Mouse (Mus musculus): Measurements from ENCODE around the gene Rgs9. TPM values are rescaled to one million over a fixed set of nuclear protein-coding genes. Genes with fewer than 3 reads are reported as not detected.
"Not testable (repeated sequence)": the region's sequence is repeated elsewhere in the genome, so short reads cannot be mapped to it uniquely, and the experiment has no call there.

The Rgs9 gene
- total RNA-seq, 2 experiments from 2014 or later = not detected

- ATAC-seq (replicated peaks; ENCODE audit: poor library complexity, severe bottlenecking) = peak; percentile 90
Measured at GRCm38 (mm10) chr11:109311885-109312605, 14.1 kb upstream of the Rgs9 start.

DNA sequence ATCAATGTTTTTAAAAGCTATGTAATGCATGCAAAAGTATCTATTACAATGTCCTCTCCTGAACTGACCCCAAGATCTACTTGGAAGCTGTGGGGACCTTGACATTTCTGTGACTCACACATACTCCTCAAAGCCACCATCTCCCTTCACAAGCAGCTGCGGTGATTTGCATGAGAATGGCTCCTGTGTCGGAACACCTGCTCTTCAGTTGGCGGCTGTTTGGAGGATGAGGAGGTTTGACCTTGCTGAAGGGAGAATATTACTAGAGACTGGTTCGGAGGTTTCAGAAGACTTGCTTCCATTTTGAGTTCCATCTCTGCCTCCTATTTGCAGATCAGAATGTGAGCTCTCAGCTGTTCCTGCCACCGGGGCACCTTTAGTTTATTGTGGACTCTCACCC lies 7.8 kb upstream of the Rgs9 start:
- ATAC-seq (replicated peaks; ENCODE audit: poor library complexity, severe bottlenecking) = no peak

GRCm38 (mm10) chr11:109302338-109302737 lies 4.4 kb upstream of the Rgs9 start:
- ATAC-seq (replicated peaks; ENCODE audit: poor library complexity, severe bottlenecking) = peak; percentile 28

DNA sequence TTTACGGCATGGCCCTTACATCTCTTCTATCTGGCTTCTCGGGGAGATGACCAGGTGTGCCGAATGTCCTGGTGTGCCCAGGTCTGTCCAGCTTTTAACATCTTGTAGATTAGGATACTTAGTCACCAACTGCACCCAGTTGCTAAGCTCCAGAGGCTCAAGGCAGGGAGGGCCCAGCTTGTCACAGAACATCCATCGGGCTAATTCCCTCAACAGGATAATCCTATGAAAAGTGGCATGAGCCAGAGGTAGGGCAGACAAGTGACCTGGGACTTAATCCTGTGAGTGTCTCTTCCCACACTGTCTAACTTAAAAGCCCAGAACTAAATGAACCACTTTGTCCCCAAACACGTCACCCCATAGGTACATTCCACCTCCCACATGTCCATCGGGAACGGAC lies 898 bp downstream of the Rgs9 start:
- ATAC-seq (replicated peaks; ENCODE audit: poor library complexity, severe bottlenecking) = no peak

- no peak for ATAC-seq (replicated peaks; ENCODE audit: poor library complexity, severe bottlenecking)
Measured at GRCm38 (mm10) chr11:109292056-109292455, 5.9 kb downstream of the Rgs9 start.

GRCm38 (mm10) chr11:109289378-109289777 lies 8.6 kb downstream of the Rgs9 start:
- not testable (repeated sequence) for ATAC-seq (replicated peaks; ENCODE audit: poor library complexity, severe bottlenecking)

GRCm38 (mm10) chr11:109284811-109285210 lies 13.1 kb downstream of the Rgs9 start:
- ATAC-seq (replicated peaks; ENCODE audit: poor library complexity, severe bottlenecking) = no peak

DNA sequence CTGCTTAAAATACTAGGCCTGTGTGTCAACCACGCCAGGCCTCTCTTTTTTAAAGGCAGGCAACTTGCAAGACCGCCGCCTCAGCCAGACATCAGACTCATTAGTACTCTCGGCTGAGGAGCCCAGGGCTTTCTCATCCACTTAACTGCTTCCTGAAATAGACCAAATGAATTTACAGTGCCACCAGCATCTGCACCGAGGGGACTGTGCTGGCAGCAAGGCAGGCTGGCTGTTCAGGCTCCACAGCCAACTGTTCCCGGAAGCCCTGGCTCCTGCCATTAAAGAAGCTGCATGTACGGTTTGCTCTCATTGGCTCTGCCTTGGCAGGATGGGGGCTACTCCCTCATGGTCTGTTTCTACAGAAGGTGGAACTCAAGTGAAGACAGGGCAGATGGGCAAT lies 19.7 kb downstream of the Rgs9 start:
- ATAC-seq (replicated peaks; ENCODE audit: poor library complexity, severe bottlenecking) = no peak

GRCm38 (mm10) chr11:109271399-109271798 lies 26.5 kb downstream of the Rgs9 start:
- ATAC-seq (replicated peaks; ENCODE audit: poor library complexity, severe bottlenecking) = peak; percentile 5; the same call in 1 of the 2 replicates

- peak; percentile 67 for ATAC-seq (replicated peaks; ENCODE audit: poor library complexity, severe bottlenecking)
Measured at GRCm38 (mm10) chr11:109270366-109270765, 27.6 kb downstream of the Rgs9 start.

DNA sequence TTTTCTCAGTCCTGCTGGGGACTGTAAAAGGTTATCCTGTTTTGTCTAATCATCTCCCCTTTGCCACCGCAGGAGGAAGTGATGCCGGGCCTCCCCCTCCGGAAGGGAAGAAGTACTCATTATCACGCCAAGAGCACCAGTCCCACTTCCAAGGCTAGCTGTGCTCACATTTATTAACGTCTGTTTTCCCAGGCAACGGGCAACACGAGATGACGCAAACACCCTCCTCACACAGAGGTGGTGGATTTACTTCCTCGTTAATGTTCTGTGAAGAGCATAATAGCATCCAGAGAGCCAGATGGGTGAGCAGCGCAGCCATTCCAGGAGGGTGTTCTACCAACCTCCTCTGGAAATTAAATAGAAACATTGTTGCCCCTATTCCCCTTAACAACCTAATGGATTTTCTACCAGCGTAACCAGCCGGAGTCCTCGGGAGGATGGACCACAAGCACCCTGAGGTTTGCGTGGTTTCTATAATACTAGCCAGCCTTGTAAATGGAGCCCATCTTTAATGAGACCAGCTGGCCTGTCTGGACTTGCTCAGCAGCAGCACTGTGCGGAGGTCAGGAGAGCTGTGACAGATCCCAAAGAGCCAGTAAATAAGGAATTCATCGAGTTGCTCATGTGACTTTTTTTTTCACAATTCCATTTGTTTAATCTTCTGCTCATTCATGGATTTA lies 28.1 kb downstream of the Rgs9 start:
- ATAC-seq (replicated peaks; ENCODE audit: poor library complexity, severe bottlenecking) = peak; percentile 80

DNA sequence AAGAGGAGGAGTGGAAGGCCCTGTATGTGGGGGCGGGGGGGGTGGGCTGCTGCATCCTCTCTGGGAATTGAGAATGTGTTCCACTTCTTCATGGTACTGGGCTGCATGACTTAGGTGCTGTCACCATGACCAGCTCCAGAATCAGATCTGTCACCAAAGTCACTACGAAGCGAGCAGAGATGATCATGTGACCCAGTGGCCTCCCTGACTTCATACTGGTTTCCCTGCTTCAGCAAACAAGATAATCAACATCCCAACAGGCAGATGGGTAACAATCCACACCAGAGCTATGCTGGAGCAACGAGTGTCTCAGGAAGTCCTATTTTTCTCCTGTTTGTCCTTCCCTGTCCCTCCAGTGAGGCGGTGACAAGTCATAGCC lies 28.7 kb downstream of the Rgs9 start:
- ATAC-seq (replicated peaks; ENCODE audit: poor library complexity, severe bottlenecking) = peak; percentile 13

- no peak for ATAC-seq (replicated peaks; ENCODE audit: poor library complexity, severe bottlenecking)
Measured at GRCm38 (mm10) chr11:109266161-109266910, 31.6 kb downstream of the Rgs9 start.

DNA sequence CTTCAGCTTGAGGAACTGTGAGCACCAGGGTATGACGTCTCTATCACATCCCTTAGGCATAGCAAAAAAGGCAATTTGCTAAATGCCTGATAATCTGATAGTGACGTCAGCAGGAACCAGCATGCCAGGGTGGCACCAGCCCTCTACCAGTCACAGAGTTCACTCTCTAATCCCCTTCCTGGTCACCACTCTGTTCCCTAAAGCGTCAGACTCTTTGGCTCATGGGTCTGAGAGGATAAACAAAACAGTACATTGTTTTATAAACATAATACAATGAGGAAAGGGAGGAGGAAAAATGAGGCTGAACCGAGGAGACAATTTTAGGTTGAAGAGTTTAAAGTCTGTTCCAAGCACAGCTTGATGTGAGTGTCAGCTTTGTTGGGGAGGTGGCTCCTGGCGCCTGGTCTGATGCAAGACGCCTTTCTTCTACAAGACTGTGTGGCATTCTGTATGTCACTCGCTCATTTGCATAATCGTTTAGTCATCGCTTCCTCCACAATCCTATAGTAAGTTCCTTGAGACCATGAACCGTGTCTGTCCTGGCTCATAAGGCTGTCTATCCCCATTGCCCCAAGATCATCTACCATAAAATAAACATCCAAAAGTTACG lies 33.7 kb downstream of the Rgs9 start:
- peak; percentile 77 for ATAC-seq (replicated peaks; ENCODE audit: poor library complexity, severe bottlenecking)

- ATAC-seq (replicated peaks; ENCODE audit: poor library complexity, severe bottlenecking) = no peak
Measured at GRCm38 (mm10) chr11:109260561-109260960, 37.4 kb downstream of the Rgs9 start.

- no peak for ATAC-seq (replicated peaks; ENCODE audit: poor library complexity, severe bottlenecking)
Measured at GRCm38 (mm10) chr11:109258941-109259910, 38.7 kb downstream of the Rgs9 start.

DNA sequence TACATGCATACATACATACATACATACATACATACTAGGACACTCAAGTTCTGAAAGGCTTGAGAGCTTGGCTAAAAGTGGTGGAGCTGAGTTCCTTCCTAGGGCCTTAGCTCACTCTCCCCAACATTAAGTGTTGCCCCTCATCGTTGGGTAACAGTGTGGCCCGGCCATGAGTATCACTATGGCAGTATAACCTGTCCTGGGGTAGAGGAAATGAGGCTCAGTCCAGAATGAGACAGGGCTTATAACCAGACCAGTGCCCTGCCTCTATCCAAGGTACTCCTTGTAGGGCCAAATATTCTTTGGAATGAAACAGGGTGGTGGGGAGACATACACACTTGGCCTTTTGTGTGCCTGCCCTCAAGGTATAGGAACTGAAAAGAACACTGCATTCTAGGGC lies 40.1 kb downstream of the Rgs9 start:
- no peak for ATAC-seq (replicated peaks; ENCODE audit: poor library complexity, severe bottlenecking)

DNA sequence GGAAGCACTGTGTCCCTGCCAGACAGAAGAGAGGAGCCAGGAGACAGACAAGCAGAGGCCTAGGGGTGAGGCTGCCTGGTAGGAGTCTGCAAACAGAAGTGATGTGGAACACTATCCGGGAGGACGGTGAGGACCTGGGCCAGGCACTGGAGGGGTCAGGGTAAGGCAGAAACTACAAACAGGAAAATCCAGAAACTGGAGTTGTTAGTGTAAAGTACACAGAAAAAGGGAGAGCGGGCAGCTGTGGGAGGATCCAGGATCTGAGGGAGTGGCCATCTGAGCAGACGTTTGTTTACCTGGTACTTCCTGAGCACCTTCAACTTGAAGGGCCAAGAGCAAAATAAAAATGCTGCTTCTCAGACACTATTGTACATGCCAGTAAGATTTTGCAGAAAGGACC lies 42.9 kb downstream of the Rgs9 start:
- no peak for ATAC-seq (replicated peaks; ENCODE audit: poor library complexity, severe bottlenecking)

DNA sequence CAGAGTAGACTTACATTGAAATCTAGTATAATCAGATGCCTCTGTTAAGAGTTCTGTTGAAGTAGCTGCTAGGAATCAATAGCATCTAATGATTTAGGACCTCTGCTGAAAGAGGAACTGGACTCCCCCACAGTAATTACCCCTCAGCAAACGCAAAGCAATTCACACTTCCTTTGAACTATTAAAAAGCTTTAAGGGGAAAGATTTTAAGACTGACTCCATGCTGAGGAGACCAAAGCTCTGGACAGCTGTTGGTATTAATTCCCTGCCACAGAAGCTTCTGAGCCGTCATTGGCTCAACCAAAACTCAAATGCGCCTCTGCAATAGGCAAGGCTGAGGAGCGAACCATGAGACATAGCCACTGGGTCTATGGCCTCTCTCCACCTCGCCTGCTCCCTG lies 45.4 kb downstream of the Rgs9 start:
- ATAC-seq (replicated peaks; ENCODE audit: poor library complexity, severe bottlenecking) = no peak

GRCm38 (mm10) chr11:109250566-109250965 lies 47.4 kb downstream of the Rgs9 start:
- ATAC-seq (replicated peaks; ENCODE audit: poor library complexity, severe bottlenecking) = no peak
